Mouse (Mus musculus) right cerebral cortex, postnatal 25 days (tissue): ENCODE measurements around the gene Zfp710.
"Not testable (repeated sequence)": the region's sequence is repeated elsewhere in the genome, so short reads cannot be mapped to it uniquely, and the experiment has no call there.

Experiments
- DNase-seq: peaks from one replicate; pipeline ENCODE4 v3.0.0; 2022

Gene Zfp710

DNA sequence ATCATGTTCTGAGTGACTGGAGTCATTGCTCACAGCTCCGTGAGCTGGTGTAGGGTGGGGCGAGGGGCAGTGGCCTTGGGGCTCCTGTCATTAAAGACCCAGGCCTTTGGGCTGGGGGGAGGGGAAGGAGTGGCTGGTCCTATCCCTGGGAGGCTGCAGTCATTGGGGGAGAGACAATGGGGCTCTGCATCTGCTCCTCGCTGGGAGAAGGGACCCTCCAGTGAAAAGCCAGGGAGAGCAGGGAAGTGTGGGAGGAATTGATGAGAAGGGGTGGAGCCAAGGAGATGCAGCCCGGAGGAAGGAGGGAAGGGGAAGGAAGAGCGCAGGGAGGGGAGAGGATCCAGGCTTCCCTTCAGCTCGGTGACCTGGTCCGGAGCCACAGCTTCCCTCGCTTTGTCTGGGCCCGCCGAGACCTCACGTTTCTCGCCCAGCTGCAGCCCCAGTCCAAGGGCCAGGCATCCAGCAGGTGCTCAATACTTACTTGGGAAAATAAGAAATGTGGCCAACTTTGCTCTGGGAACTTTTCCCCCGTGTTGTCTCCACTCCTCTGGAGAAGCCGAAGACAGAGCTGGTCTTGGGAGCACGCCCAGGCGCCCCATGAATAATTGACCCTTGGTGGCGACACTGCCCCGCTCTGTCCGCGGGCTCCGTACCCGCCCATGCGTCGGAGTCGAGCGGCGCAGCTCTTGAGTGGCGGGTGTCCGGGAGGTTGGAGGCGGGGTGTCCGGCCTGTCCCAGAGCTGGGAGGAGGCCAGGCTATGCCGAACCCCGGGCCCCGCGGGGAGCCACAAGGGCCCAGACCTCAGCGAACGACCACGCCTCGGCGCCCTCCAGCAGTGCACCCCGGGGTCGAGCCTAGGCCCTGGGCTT, at the start of gene Zfp710:
Gene Zfp710 (plus strand): TSS at position 294 of the 870 bp plus-strand sequence.
- peak; percentile 69 for DNase-seq

DNA sequence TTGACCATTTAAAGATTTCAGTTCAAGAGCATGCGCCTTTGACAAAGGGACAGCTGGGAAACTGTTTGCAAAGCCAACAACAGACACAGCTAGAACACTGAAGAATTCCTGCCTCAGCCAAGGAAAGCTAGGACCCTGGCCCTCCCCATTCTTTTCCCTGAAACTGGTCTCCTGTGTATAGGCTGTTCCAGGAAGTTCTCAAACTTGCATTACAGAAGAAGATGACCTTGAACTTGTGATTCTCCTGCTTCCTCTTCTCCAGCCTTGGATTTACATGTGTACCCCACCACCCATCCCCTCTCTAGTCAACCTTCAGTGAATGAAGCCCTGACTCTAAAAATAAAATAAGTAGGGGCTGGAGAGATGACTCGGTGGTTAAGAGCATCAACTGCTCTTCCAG, 49.3 kb upstream of the Zfp710 start:
- no peak for DNase-seq

DNA sequence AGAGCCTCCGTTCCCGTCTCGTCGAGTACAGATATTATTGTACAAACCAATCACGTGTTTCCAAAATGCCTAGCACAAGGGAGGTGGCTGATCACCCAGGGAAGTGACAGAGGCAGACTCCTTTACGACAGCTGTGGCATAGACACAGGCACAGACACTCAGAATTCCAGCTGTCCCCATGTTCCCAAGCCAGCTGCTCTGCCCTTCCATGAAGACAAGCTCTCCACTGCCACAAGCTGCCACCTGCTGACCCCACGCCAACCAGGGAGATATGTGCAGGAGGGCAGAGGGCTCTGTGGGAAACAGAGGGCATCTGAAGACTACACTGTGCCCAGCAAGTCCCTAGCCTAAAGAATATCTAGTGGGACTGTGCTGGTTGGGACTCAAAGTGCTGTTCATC, 37.9 kb upstream of the Zfp710 start:
- DNase-seq = no peak

GRCm38 (mm10) chr7:79987745-79988144, 36.9 kb upstream of the Zfp710 start:
- no peak for DNase-seq

GRCm38 (mm10) chr7:79988466-79988865, 36.1 kb upstream of the Zfp710 start:
- DNase-seq = not testable (repeated sequence)

DNA sequence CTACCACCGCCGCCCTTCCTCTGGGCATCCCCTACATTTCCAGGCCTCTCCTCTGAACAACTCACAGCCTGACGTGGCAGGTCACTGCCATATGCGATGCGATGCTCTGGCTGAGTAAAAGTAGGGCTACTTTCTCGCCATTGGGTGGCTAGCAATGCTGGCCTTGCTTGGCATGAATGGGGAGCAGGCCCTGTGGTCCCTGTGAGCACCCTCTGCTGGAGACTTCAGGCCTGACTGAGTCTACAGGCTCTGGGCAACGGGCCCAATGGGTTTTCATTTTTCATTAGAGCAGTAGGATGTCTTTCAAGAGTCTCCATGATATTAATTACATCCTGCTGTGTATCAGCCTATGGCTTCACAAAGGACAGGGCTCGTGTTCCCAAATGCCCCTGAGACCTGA, 30.1 kb upstream of the Zfp710 start:
- peak; percentile 11 for DNase-seq

DNA sequence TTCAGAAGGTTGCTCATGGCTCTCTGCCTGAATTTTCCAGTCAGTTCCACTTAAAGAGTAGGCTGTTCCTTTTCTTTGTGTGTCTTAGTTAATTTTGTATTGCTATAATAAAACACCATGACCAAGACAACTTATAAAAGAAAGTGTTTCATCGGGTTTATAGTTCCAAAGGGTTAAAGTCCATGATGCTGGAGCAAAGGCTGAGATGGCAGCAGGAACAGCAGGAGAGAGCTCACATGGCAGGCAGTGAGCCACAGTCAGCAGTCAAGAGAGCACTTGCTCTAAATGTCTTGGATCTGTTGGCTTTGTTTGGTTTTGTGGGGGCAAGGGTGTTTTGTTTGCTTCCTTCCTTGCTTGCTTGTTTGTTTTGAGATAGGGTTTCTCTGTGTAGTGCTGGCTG, 26.9 kb upstream of the Zfp710 start:
- no peak for DNase-seq

DNA sequence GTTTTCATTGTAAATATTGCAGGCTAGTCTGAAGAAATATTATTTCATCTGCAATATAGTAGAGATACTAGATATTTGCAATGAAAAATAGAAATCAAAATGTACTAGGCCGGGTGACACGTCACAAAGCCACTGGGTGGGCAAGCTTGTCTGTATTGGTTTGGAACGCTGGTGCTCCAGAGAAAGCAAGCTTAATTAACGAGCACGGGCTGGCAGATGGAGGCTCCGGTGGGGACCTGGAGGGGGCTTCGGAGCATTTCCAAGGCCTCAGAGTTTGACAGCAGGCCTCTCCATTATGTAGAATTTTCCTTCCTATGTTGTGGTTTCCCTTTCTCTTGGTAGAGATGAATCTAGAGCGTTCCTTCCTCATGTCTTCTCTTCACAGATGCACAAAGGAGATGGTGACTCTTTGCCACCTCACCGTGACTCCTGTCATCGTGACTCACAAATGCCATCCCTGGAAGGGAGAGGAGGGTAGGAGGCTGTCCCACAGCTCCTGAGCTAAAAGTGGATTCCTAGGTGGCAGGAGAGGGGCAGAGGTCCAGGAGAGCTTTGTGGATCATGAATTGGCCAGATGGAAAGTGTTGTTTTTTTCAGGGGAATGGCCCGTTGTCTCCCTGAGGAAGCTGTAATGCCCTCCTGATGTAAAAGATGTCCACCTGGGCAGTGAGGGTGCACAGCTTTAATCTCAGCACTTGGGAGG, 22.1 kb upstream of the Zfp710 start:
- no peak for DNase-seq

DNA sequence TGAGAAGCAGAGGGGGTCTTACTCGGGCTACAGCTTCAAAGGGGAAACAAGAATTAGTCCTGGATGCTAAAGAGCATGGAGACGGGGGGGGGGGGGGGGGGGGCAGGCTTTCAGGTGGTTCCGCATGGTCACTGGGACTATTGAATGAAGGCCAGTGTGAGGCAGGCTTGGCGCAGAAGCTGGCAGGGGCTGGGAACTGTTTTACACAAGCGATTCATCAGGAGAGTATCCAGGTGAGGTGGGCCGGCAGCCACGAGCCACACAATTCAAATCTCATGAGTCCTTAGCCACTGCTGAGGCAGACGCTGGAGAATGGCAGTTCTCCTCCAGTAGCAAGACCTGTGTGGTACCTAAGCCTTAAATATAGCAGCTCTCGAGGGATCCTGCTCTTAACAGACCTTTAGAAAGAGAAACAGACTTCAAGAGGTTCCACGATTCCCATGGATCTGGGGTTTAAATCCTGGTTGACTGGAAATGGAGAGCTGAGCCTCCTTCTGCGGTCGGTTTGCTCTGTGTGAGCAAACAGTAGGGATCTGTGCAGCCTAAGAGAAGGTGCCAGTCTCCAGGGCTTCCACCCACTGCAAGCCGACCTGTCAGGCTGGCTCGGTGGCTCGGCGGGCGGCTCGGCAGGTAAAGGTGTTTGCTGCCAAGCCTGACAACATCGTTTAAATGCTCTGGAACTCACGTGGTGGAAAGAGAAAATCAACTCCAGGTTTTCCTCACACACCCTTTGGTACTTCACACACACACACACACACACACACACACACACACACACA, 19.6 kb upstream of the Zfp710 start:
- no peak for DNase-seq

GRCm38 (mm10) chr7:80010680-80011079, 13.9 kb upstream of the Zfp710 start:
- no peak for DNase-seq

DNA sequence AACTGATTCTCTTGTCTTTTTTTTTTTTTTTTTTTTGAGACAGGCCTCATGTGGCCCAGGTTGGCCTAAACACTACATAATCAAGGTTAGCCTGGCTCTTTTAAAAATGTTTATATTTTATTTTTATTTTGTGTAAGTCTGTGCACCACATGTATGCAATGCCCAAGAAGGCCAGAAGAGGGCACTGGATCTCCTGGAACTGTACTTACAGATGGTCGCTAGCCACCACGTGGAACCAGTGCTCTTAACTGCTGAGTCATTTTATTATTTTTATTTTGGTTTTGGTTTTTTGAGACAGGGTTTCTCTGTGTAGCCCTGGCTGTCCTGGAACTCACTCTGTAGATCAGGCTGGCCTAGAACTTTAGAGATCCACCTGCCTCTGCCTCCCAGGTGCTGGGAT, 13.1 kb upstream of the Zfp710 start:
- no peak for DNase-seq

- no peak for DNase-seq
Measured at GRCm38 (mm10) chr7:80013884-80014550, 10.6 kb upstream of the Zfp710 start.

DNA sequence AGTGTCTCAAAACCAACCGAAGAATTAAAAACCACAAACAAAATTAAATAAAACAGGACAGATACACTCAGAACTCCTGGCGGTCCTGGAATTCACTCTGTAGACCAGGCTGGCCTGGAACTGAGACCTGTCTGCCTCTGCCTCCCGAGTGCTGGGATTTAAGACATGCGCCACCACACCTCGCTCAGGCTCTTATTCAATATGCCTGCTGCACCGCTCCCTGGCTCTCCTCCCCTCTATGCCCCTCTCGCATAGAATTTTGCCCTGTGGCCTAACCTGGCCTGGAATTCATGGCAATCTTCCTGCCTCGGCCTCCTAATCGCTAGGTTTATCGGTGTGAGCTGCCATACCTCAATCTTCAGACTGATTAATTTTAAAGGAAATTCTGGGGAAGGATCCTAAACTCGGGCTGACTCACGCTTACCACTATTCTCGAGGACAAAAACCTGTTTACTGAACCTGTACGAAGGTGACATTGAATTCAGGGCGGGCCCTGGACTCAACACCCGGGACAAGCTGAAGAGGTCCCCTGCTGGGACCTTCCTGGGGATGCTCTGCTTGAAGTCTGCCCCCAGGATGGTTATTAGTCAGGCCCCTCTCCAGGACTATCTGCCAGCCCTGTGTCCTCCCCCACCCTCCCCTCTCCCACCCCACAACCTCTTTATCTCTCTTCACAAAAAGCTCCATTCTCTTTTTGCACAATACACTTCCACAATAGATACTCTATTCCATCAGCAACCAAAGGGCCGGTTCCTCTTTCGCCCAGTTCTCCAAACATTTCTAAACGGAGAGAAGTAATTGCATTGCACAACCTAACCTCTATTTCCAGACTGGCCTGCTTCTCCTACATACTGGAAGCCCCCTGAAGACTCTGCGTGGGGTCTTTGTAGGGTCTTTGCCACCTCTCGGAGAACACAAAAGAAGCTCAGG, 9.5 kb upstream of the Zfp710 start:
- DNase-seq = no peak

DNA sequence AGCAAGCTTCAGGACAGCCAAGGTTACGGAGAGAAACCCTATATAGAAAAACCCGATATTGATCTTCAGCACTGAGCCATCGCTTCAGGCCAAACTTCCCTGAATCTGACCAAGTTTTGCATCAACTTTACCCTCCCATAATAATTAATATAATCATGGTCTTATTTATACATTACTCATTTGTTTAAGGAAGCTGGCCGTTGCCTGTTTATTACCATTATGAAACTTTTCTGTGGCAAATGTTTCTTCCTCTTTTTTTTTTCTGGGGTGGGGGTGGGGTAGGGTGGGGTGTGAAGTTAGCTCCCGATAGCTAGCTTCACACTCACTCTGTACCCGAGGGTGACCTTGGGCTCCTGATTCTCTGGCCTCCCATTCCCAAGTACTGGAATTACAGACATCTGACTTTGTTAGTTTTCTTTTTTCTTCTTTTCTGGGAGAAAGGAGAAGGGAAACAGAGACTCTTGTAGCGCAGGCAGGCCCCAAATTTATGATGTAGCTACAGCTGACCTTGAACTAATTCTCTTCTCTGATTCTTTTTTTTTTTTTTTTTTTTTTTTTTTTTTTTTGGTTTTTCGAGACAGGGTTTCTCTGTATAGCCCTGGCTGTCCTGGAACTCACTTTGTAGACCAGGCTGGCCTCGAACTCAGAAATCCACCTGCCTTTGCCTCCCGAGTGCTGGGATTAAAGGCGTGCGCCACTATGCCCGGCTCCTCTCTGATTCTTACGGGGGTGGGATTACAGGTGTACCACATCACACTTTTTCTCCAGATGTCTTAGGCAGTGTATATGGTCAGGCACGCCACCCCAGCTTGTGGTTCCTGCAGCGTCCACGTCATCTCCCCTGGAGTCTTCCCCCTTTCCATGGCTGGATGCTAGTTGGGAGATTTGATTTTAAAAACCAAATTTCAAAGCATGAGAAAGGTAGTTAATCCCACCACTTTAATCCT, 5.8 kb upstream of the Zfp710 start:
- DNase-seq = no peak

GRCm38 (mm10) chr7:80023621-80024435, 786 bp upstream of the Zfp710 start:
- no peak for DNase-seq

- DNase-seq = no peak
Measured at GRCm38 (mm10) chr7:80025391-80026117, 940 bp downstream of the Zfp710 start.

- peak; percentile 66 for DNase-seq
Measured at GRCm38 (mm10) chr7:80026118-80026989, 1.7 kb downstream of the Zfp710 start.
